Mouse (Mus musculus): ENCODE measurements at regions not wholly inside any gene's neighbourhood (a gene's known extent, or its start where the extent isn't known, plus 50 kb on each side); places are given as distances from the start of the nearest gene placed in this dataset.

DNA sequence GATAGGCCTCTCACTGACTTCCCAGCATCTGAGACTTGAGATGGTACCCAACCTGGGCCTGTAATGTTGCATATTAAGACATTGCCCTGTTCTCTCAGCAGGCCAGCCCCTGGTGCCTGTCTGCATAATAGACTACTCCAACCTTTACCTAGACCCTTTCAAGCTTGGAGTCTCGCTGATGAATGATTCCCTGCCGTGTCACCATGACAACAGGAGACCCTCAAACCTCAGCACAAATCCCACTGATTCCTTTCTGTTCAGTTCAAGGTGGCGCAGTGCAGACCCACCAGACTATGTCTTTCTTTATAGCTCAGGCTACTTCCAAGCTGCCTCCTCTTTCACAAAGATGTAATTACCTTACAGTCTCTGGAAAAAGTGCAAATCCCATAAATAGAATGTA lies 172.0 kb downstream of the Dcdc2c start:
- ATAC-seq (ENCODE audit: extremely low read depth, insufficient number of reproducible peaks, low FRiP score, poor library complexity, severe bottlenecking) (no peak), DNase-seq (ENCODE audit: low spot score) (no peak)
- Histone ChIP-seq H3K4me1 (ENCODE audit: insufficient read depth, low read depth, low read length) (no peaks in the 10 kb centered on the region), H3K9me3 (replicated peaks) (peaks cover 50% of the 10 kb centered on the region), H3K27me3 (ENCODE audit: insufficient read depth, low read length) (no peaks in the 10 kb centered on the region), H3K36me3 (replicated peaks) (no peaks in the 10 kb centered on the region), H3K4me3 (ENCODE audit: low read depth, low read length) (no peak overlapping the region)
- TF ChIP-seq TAL1 (conservative IDR thresholded peaks at IDR 0.05; ENCODE audit: low read depth, low read length) (no peak), GATA1 (IDR thresholded peaks at IDR 0.05; ENCODE audit: borderline replicate concordance, low read length) (no peak), GATA2 (IDR thresholded peaks at IDR 0.05; ENCODE audit: borderline replicate concordance, low read depth, low read length) (no peak), CTCF (IDR thresholded peaks at IDR 0.05; ENCODE audit: low read depth, low read length) (no peak), POLR2AphosphoS5 (IDR thresholded peaks at IDR 0.05; ENCODE audit: insufficient replicate concordance, low read depth, low read length) (no peak)

DNA sequence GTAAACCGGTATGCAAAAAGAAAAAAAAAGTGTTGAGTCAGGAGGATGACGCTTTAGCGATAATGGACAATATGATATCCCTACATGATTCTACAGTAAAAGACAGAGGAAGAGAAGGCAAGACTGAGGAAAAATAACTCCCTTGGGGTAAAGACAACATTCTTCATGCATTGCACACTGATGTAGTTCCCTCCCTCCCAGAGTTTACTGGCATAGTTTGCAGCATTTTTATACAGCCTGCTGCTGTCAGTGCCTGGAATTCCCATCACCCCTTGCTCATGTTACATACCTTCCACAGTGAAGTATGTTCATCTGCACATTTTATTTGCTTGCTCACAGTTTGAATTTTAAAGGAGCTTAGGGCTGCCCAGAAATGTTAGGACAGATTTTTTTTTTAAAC lies 174.2 kb downstream of the Dcdc2c start:
- TF ChIP-seq POLR2AphosphoS5 (IDR thresholded peaks at IDR 0.05; ENCODE audit: insufficient replicate concordance, low read depth, low read length) (no peak), TAL1 (conservative IDR thresholded peaks at IDR 0.05; ENCODE audit: low read depth, low read length) (no peak), CTCF (IDR thresholded peaks at IDR 0.05; ENCODE audit: low read depth, low read length) (no peak), GATA1 (IDR thresholded peaks at IDR 0.05; ENCODE audit: borderline replicate concordance, low read length) (no peak), GATA2 (IDR thresholded peaks at IDR 0.05; ENCODE audit: borderline replicate concordance, low read depth, low read length) (no peak)
- ATAC-seq (ENCODE audit: extremely low read depth, insufficient number of reproducible peaks, low FRiP score, poor library complexity, severe bottlenecking): no peak

DNA sequence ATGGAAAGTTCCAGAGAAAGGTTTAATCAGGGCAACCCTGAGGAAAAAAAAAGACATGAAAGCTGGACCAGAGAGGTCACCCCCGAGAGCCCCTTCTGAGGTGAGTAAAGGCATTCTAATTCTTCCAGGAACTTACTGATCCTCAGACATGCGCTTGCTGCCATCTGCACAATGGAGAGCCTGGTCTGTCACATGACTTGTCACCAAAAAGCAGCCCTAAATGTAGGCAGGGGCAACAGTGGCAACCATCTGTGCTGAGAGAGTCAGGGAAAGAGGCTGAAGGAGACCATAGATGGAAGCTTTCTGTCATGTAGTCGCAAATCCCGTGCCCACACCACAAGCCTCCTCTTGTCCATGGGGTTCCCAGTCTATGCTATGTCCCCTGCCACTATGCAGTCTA lies 174.8 kb downstream of the Dcdc2c start:
- TF ChIP-seq GATA1 (IDR thresholded peaks at IDR 0.05; ENCODE audit: borderline replicate concordance, low read length): no peak
- TF ChIP-seq CTCF (IDR thresholded peaks at IDR 0.05; ENCODE audit: low read depth, low read length): no peak
- no peak for TF ChIP-seq POLR2AphosphoS5 (IDR thresholded peaks at IDR 0.05; ENCODE audit: insufficient replicate concordance, low read depth, low read length)
- no peak for TF ChIP-seq TAL1 (conservative IDR thresholded peaks at IDR 0.05; ENCODE audit: low read depth, low read length)
- TF ChIP-seq GATA2 (IDR thresholded peaks at IDR 0.05; ENCODE audit: borderline replicate concordance, low read depth, low read length): no peak
- Histone ChIP-seq H3K9me3 (replicated peaks) (peaks cover 36% of the 10 kb centered on the region), H3K4me3 (ENCODE audit: low read depth, low read length) (no peak overlapping the region), H3K4me1 (ENCODE audit: insufficient read depth, low read depth, low read length) (no peaks in the 10 kb centered on the region), H3K36me3 (replicated peaks) (no peaks in the 10 kb centered on the region), H3K27me3 (ENCODE audit: insufficient read depth, low read length) (no peaks in the 10 kb centered on the region)
- DNase-seq (ENCODE audit: low spot score) (no peak), ATAC-seq (ENCODE audit: extremely low read depth, insufficient number of reproducible peaks, low FRiP score, poor library complexity, severe bottlenecking) (no peak)

More for the DNA sequence above, 174.2 kb downstream of the Dcdc2c start:
- Histone ChIP-seq H3K4me3 (ENCODE audit: low read depth, low read length) (no peak overlapping the region), H3K36me3 (replicated peaks) (no peaks in the 10 kb centered on the region), H3K27me3 (ENCODE audit: insufficient read depth, low read length) (no peaks in the 10 kb centered on the region), H3K9me3 (replicated peaks) (peaks cover 39% of the 10 kb centered on the region), H3K4me1 (ENCODE audit: insufficient read depth, low read depth, low read length) (no peaks in the 10 kb centered on the region)
- no peak for DNase-seq (ENCODE audit: low spot score)

DNA sequence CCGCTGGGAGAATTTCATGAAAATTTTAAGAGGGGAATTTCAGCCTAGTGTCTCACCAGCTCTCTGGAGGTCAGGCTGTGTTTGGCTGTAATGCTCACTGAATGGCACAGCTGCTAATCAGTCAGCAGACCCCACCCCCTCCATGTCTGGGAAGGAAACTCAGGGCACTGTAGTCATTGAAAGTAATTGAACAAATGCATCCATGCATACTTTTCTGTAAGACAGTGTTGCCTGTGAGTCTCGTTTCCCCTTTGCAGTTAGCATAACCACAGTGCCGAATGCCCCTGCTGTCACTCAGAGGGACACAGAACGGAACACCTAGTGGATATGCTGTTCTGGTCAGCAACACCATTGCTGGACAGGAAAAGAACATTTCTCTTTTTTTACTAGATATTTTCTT lies 175.4 kb downstream of the Dcdc2c start:
- no peak for DNase-seq (ENCODE audit: low spot score)
- no peak for ATAC-seq (ENCODE audit: extremely low read depth, insufficient number of reproducible peaks, low FRiP score, poor library complexity, severe bottlenecking)
- H3K4me3 ChIP-seq (ENCODE audit: low read depth, low read length): no peak overlapping the region

GRCm38 (mm10) chr12:28365304-28365703 lies 186.9 kb downstream of the Dcdc2c start:
- TF ChIP-seq GATA1 (IDR thresholded peaks at IDR 0.05; ENCODE audit: borderline replicate concordance, low read length) (no peak), POLR2AphosphoS5 (IDR thresholded peaks at IDR 0.05; ENCODE audit: insufficient replicate concordance, low read depth, low read length) (no peak), TAL1 (conservative IDR thresholded peaks at IDR 0.05; ENCODE audit: low read depth, low read length) (no peak), CTCF (IDR thresholded peaks at IDR 0.05; ENCODE audit: low read depth, low read length) (no peak), GATA2 (IDR thresholded peaks at IDR 0.05; ENCODE audit: borderline replicate concordance, low read depth, low read length) (no peak)
- no peaks in the 10 kb centered on the region for H3K36me3 ChIP-seq (replicated peaks)
- H3K4me1 ChIP-seq (ENCODE audit: insufficient read depth, low read depth, low read length): no peaks in the 10 kb centered on the region
- H3K27me3 ChIP-seq (ENCODE audit: insufficient read depth, low read length): no peaks in the 10 kb centered on the region
- ATAC-seq (ENCODE audit: extremely low read depth, insufficient number of reproducible peaks, low FRiP score, poor library complexity, severe bottlenecking) (no peak), DNase-seq (ENCODE audit: low spot score) (no peak)
- peaks cover 29% of the 10 kb centered on the region for H3K9me3 ChIP-seq (replicated peaks)
- no peak overlapping the region for H3K4me3 ChIP-seq (ENCODE audit: low read depth, low read length)

More for the DNA sequence above, 175.4 kb downstream of the Dcdc2c start:
- no peaks in the 10 kb centered on the region for H3K36me3 ChIP-seq (replicated peaks)
- H3K27me3 ChIP-seq (ENCODE audit: insufficient read depth, low read length): no peaks in the 10 kb centered on the region
- no peak for TF ChIP-seq GATA1 (IDR thresholded peaks at IDR 0.05; ENCODE audit: borderline replicate concordance, low read length)
- no peak for TF ChIP-seq GATA2 (IDR thresholded peaks at IDR 0.05; ENCODE audit: borderline replicate concordance, low read depth, low read length)
- TF ChIP-seq TAL1 (conservative IDR thresholded peaks at IDR 0.05; ENCODE audit: low read depth, low read length): no peak
- no peak for TF ChIP-seq CTCF (IDR thresholded peaks at IDR 0.05; ENCODE audit: low read depth, low read length)
- no peak for TF ChIP-seq POLR2AphosphoS5 (IDR thresholded peaks at IDR 0.05; ENCODE audit: insufficient replicate concordance, low read depth, low read length)
- H3K4me1 ChIP-seq (ENCODE audit: insufficient read depth, low read depth, low read length): no peaks in the 10 kb centered on the region
- peaks cover 40% of the 10 kb centered on the region for H3K9me3 ChIP-seq (replicated peaks)

GRCm38 (mm10) chr12:28358737-28359333 lies 193.4 kb downstream of the Dcdc2c start:
- H3K36me3 ChIP-seq (replicated peaks): no peaks in the 10 kb centered on the region
- no peak for TF ChIP-seq TAL1 (conservative IDR thresholded peaks at IDR 0.05; ENCODE audit: low read depth, low read length)
- TF ChIP-seq POLR2AphosphoS5 (IDR thresholded peaks at IDR 0.05; ENCODE audit: insufficient replicate concordance, low read depth, low read length): no peak
- TF ChIP-seq GATA2 (IDR thresholded peaks at IDR 0.05; ENCODE audit: borderline replicate concordance, low read depth, low read length): no peak
- no peak for TF ChIP-seq CTCF (IDR thresholded peaks at IDR 0.05; ENCODE audit: low read depth, low read length)
- no peak for TF ChIP-seq GATA1 (IDR thresholded peaks at IDR 0.05; ENCODE audit: borderline replicate concordance, low read length)
- H3K4me1 ChIP-seq (ENCODE audit: insufficient read depth, low read depth, low read length): no peaks in the 10 kb centered on the region
- H3K9me3 ChIP-seq (replicated peaks): peaks cover 33% of the 10 kb centered on the region
- DNase-seq (ENCODE audit: low spot score): no peak
- no peak for ATAC-seq (ENCODE audit: extremely low read depth, insufficient number of reproducible peaks, low FRiP score, poor library complexity, severe bottlenecking)
- no peaks in the 10 kb centered on the region for H3K27me3 ChIP-seq (ENCODE audit: insufficient read depth, low read length)
- H3K4me3 ChIP-seq (ENCODE audit: low read depth, low read length): no peak overlapping the region

Data from G1E (cell line).